Mouse (Mus musculus) kidney, postnatal 0 days (tissue): ENCODE data around the gene AI481877. TPM values are rescaled to one million over a fixed set of nuclear protein-coding genes. Genes with fewer than 3 reads are reported as not detected.

Experiments used
- ATAC-seq: fragments of 200-750 bp; cut with Nextera tagmentation; replicated peaks from 2 replicates; pipeline ENCODE4 v1.8.0; 2017; ENCODE audit warnings: low read depth, moderate number of reproducible peaks, moderate TSS enrichment, moderate library complexity; ENCODE audit not compliant: low FRiP score
- DNase-seq: peaks from one replicate; pipeline ENCODE4 v3.0.0-alpha.2; 2016; ENCODE audit warnings: low spot score
- H3K27ac ChIP-seq: fragments of 300-500 bp; sonication (generic); 2 replicates; pipeline ENCODE4 v1.5.1; 2014; ENCODE audit warnings: mild to moderate bottlenecking
- H3K27me3 ChIP-seq: fragments of 300-500 bp; sonication (generic); 2 replicates; pipeline ENCODE4 v1.6.1; 2014; ENCODE audit warnings: low read length, mixed read lengths; ENCODE audit not compliant: insufficient read depth
- H3K36me3 ChIP-seq: fragments of 300-500 bp; sonication (generic); 2 replicates; pipeline ENCODE4 v1.6.1; 2014; ENCODE audit warnings: low read length, mixed read lengths; ENCODE audit not compliant: insufficient read depth
- H3K4me1 ChIP-seq: fragments of 300-500 bp; sonication (generic); replicated peaks from 2 replicates; pipeline ENCODE4 v1.6.1; 2014; ENCODE audit warnings: antibody characterized with exemption, low read length, mixed read lengths; ENCODE audit not compliant: insufficient read depth
- H3K4me2 ChIP-seq: fragments of 300-500 bp; sonication (generic); 2 replicates; pipeline ENCODE4 v1.6.1; 2014; ENCODE audit warnings: mild to moderate bottlenecking, low read length, moderate library complexity, mixed read lengths
- H3K4me3 ChIP-seq: fragments of 300-500 bp; sonication (generic); replicated peaks from 2 replicates; pipeline ENCODE4 v1.5.1; 2014; ENCODE audit warnings: low read depth, low read length
- H3K9ac ChIP-seq: fragments of 300-500 bp; sonication (generic); 2 replicates; pipeline ENCODE4 v1.6.1; 2014; ENCODE audit warnings: low read depth, low read length
- H3K9me3 ChIP-seq: fragments of 300-500 bp; sonication (generic); replicated peaks from 2 replicates; pipeline ENCODE4 v1.6.1; 2016; ENCODE audit warnings: low read length, inconsistent platforms, mixed read lengths
- CTCF ChIP-seq: IDR thresholded peaks from 2 replicates; pipeline ENCODE4 v1.5.1; 2016; ENCODE audit warnings: antibody characterized with exemption, low read depth, mild to moderate bottlenecking, moderate library complexity
- WGBS: fragments of 180-500 bp; shearing (Covaris S2); extraction: QIAGEN DNeasy Blood & Tissue Kit; methylation state at CpG from one replicate; pipeline ENCODE4 v1.1.7; 2014; 5-methylcytosine and 5-hydroxymethylcytosine counted together
- polyA plus RNA-seq: library from polyadenylated mRNA; unstranded; fragments of >200 nt; fragmentation: Nextera tagmentation; extraction: Ambion mirVana; gene quantifications from 2 replicates; pipeline ENCODE4 v1.2.1, GENCODE M21; 2015

Gene AI481877
- polyA plus RNA-seq, 1 experiment from 2014 or later, result not detected

- DNase-seq, result no peak
- WGBS, result 84% methylated on average over 11 of the region's 11 CpGs
- Histone ChIP-seq H3K4me3 (no peak overlapping the region), H3K27me3 (no peaks in the 10 kb centered on the region), H3K9me3 (no peaks in the 10 kb centered on the region), H3K9ac (no peak overlapping the region), H3K27ac (no peak overlapping the region), H3K36me3 (0 out of 2 replicates have a peak, but pooled peaks cover 2% of the 10 kb centered on the region), H3K4me1 (no peaks in the 10 kb centered on the region), H3K4me2 (no peak overlapping the region)
- TF ChIP-seq CTCF, result no peak
- ATAC-seq, result no peak
Observed at GRCm38 (mm10) chr4:59040397-59041287, 98.1 kb downstream of the AI481877 start.

- DNase-seq, result no peak
- WGBS, result 68% methylated on average over 3 of the region's 3 CpGs
- Histone ChIP-seq H3K4me3 (no peak overlapping the region), H3K27ac (no peak overlapping the region), H3K4me1 (no peaks in the 10 kb centered on the region), H3K9ac (no peak overlapping the region), H3K36me3 (0 out of 2 replicates have a peak, but pooled peaks cover 2% of the 10 kb centered on the region), H3K27me3 (no peaks in the 10 kb centered on the region), H3K9me3 (no peaks in the 10 kb centered on the region), H3K4me2 (no peak overlapping the region)
- TF ChIP-seq CTCF, result no peak
- ATAC-seq, result no peak
Observed at GRCm38 (mm10) chr4:59037525-59037924, 101.3 kb downstream of the AI481877 start.

GRCm38 (mm10) chr4:59036490-59037127 is 102.2 kb downstream of the AI481877 start:
- peak; percentile 87 for DNase-seq
- Histone ChIP-seq H3K27me3 (no peaks in the 10 kb centered on the region), H3K9me3 (no peaks in the 10 kb centered on the region), H3K36me3 (0 out of 2 replicates have a peak, but pooled peaks cover 2% of the 10 kb centered on the region), H3K4me3 (no peak overlapping the region), H3K4me2 (0 out of 2 replicates have a peak overlapping the region, but pooled peaks have one; percentile 6), H3K27ac (no peak overlapping the region), H3K4me1 (no peaks in the 10 kb centered on the region), H3K9ac (no peak overlapping the region)
- 0 out of 2 replicates have a peak, but pooled peaks have one; percentile 23 for ATAC-seq
- peak; percentile 89 for TF ChIP-seq CTCF
- WGBS, result 54% methylated on average over 13 of the region's 13 CpGs

- TF ChIP-seq CTCF, result no peak
- no peak for DNase-seq
- H3K9me3 ChIP-seq, result no peaks in the 10 kb centered on the region
- 0 out of 2 replicates have a peak, but pooled peaks cover 2% of the 10 kb centered on the region for H3K36me3 ChIP-seq
- no peaks in the 10 kb centered on the region for H3K27me3 ChIP-seq
- peak overlapping the region; percentile 91 for H3K9ac ChIP-seq
- WGBS, result 51% methylated on average over 18 of the region's 18 CpGs
- peak overlapping the region; percentile 80 for H3K4me3 ChIP-seq
- no peak overlapping the region for H3K27ac ChIP-seq
- peak overlapping the region; percentile 84 for H3K4me2 ChIP-seq
- no peak for ATAC-seq
- no peaks in the 10 kb centered on the region for H3K4me1 ChIP-seq
Observed at GRCm38 (mm10) chr4:59035786-59036350, 102.9 kb downstream of the AI481877 start.

GRCm38 (mm10) chr4:59034918-59035785 is 103.6 kb downstream of the AI481877 start, which contains the start of gene Gng10:
Gene Gng10 (plus strand): TSS chr4:59035088.
- no peaks in the 10 kb centered on the region for H3K27me3 ChIP-seq
- WGBS, result 16% methylated on average over 76 of the region's 76 CpGs
- H3K36me3 ChIP-seq, result 0 out of 2 replicates have a peak, but pooled peaks cover 2% of the 10 kb centered on the region
- DNase-seq, result peak; percentile 69
- TF ChIP-seq CTCF, result no peak; the same call in 1 of the 2 replicates
- H3K4me2 ChIP-seq, result peak within 1 kb of the TSS; percentile 84
- peak within 1 kb of the TSS; percentile 91 for H3K9ac ChIP-seq
- H3K9me3 ChIP-seq, result no peaks in the 10 kb centered on the region
- peak within 1 kb of the TSS; percentile 62; the same call in 1 of the 2 replicates for H3K27ac ChIP-seq
- H3K4me1 ChIP-seq, result no peaks in the 10 kb centered on the region
- peak within 1 kb of the TSS; percentile 80 for H3K4me3 ChIP-seq
- ATAC-seq, result peak; percentile 86
